Mouse (Mus musculus): Measurements from ENCODE around the gene Cd160.

Gene Cd160

GRCm38 (mm10) chr3:96828984-96829383, at the start of gene Cd160, which contains the start of gene Pdzk1:
Cd160 (minus strand) TSS chr3:96829351.
Pdzk1 (plus strand) TSS chr3:96829284.
- no peak for DNase-seq

GRCm38 (mm10) chr3:96874808-96875571, 45.8 kb upstream of the Cd160 start:
- no peak for DNase-seq

DNA sequence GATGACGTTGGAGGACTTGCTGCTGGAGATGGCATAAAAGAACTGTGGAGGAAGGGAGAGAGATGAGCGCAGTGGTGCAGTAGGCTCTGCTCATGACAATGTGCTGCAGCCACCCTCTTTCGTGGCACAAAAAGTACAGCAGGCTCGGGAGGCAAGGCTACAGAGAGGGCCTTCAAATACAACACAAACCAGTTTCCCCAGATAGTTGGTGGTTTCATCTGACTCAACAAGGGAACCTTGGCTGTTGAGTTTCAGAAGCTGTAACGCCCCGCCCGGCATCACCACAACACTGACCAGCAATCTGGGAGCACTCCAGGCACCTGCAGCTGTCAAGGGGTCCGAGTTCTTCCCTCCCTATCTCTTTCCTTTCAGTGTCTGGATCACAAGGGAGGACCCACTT, 43.4 kb upstream of the Cd160 start:
- no peak for DNase-seq

DNA sequence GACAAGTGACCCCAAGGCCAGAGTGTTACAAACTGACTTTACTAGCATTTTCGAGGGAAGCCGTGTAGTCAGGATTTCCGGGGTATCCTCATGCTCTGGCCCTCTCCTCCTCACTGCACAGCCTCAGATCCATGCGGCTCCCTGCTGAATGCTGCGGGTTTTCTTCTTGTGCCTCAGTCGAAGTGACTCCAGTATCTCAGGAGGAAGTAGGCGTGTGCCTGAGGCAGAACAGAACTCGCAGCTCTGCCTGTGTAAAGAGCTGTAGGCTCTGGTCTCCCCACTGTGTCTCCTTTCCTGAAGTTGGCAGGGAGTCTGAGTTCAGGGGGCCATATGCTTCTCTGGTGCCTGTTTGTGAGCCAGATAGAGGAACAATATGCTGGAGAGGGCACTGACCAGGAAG, 41.9 kb upstream of the Cd160 start:
- no peak for DNase-seq

GRCm38 (mm10) chr3:96870270-96870669, 41.1 kb upstream of the Cd160 start:
- DNase-seq = no peak

GRCm38 (mm10) chr3:96869091-96869490, 39.9 kb upstream of the Cd160 start:
- DNase-seq = no peak

GRCm38 (mm10) chr3:96868566-96868965, 39.4 kb upstream of the Cd160 start:
- no peak for DNase-seq

- no peak for DNase-seq
Observed at GRCm38 (mm10) chr3:96867863-96868262, 38.7 kb upstream of the Cd160 start.

GRCm38 (mm10) chr3:96860498-96860897, 31.3 kb upstream of the Cd160 start:
- DNase-seq = no peak

- DNase-seq = no peak
Observed at GRCm38 (mm10) chr3:96855833-96856232, 26.7 kb upstream of the Cd160 start.

GRCm38 (mm10) chr3:96854376-96854775, 25.2 kb upstream of the Cd160 start:
- no peak for DNase-seq

DNA sequence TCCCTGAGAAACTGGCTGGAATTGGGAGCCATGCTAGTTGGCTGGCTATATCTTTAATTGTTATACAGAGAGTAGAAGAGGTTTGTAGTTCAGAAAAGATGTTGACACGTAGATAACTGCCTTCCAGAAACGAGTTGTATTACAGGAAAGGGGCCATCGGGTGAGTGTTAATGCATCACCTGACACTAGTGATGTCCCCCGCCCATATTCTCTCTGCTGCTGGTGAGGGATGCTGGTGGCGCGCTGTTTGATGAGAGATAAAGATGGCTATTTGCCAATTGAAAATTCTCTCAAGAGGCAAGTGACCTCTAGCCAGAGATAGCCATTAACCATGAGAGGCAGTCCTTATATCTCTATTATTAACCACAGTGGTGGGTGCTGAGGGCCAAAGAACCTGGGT, 23.4 kb upstream of the Cd160 start:
- no peak for DNase-seq

- no peak for DNase-seq
Observed at GRCm38 (mm10) chr3:96849168-96849727, 20.1 kb upstream of the Cd160 start.

- no peak for DNase-seq
Observed at GRCm38 (mm10) chr3:96848470-96848869, 19.3 kb upstream of the Cd160 start.

DNA sequence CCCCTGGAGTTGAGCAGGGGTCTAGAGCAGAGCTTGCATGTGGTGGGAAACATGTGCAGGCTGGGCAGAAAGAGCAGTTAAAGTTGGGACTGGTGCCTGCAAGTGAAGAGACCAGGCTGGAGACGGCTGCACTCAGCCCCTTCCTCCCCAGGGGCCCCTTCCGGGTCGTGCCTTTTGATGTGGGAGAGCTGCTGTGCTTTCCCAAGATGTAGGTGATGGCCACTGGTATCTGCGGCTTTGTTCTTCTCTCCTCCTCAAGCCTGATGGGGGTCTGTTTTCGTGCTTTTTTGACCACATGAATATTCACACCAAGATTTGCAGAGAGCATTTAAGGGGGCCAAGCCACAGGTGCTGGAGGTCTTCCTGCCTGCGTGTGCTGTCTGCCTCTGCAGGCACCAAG, 18.5 kb upstream of the Cd160 start:
- DNase-seq = no peak

- no peak for DNase-seq
Observed at GRCm38 (mm10) chr3:96846985-96847384, 17.8 kb upstream of the Cd160 start.

- no peak for DNase-seq
Observed at GRCm38 (mm10) chr3:96845806-96846205, 16.7 kb upstream of the Cd160 start.

DNA sequence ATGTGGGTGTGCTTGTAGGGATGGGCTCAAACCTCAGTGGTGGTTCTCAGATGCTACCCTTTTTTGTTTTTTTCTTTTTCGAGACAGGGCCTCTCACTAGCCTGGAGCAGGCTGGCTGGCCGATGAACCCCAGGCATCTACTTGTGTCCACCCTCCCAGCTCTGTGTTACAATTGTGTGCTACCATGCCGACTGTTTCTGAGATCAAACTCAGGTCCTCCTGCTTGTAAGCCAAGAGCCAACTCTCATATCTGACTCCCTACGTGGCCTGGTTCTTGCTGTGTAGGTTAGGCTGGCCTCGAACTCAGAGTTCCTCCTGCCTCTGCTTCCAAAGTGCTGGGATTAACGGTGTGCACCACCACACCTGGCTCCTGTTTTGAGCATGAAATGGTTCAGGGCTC, 16.0 kb upstream of the Cd160 start:
- no peak for DNase-seq

- DNase-seq = no peak
Observed at GRCm38 (mm10) chr3:96838996-96839645, 10.0 kb upstream of the Cd160 start.

DNA sequence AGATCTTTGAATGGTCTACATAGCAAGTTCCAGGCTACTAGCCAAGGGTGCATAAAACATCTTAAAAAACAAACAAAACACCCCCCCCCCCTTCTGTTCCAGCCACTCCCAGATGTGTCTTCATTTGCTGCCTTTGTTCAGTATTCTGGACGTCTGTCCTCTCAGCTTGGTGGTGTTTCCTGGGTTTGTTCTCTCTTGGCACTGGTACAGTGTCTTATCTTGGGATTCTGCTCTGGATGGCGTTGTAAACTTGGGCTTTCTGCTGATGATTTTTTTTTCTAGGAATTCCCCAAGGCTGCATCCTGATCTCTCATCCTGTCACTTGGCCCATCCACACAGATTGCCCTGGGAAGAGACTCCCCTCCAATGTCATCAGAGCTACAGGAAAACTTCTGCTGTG, 7.3 kb upstream of the Cd160 start:
- no peak for DNase-seq

DNA sequence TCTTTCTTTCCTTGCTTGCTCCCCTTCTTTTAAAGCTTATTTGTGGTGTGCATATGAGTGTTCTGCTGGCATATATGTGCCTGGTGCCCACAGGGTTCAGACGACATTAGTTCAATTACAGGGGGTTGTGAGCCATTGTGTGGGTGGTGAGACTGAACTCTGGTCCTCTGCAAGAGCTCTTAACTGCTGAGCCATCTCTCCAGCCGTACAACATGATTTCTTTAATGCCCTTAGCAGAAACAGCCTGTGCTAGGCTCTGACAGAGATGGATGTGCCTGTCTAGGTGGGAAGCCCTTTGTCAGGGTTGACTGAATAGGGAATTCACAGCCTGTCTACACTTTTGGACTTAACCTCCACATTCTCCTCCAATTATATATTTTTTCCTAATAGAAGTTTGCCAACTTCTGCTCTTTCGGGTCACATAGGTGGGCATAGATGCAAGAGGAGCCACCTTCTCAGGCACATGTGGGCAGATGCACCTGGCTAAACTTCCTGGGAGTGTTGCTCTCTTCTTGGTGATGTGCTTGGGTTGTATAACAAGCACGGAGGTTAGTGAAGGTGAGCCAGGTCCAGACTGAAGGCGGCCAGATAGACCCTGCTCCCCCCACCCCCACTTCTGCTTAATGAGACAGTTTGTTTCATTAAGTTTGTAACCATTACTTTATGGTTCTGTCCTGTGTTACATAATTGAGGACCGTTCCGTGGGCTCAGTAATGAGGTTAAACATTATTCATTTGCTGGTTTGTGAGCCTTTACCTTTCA, 5.6 kb upstream of the Cd160 start:
- DNase-seq = no peak

- DNase-seq = no peak
Observed at GRCm38 (mm10) chr3:96832930-96833329, 3.8 kb upstream of the Cd160 start.

DNA sequence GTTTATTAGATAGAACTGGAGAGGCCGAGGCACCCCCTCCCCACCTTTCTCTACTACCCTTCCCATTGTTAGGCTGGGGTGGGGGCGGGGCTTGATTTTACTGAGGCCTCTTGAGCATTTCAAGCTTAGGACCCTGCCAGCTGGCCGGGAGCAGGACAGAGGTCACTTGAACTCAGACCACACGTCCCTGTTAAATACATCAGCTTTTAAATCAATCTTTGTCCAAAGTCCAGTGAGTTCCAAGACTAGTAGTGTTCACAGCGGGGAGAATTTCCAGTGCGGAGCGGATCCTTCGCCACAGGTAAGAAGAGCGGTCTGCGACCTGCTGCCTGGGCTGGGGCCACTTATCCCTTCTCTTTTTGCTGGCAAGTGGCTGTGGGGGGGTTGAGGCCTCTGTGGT, 705 bp upstream of the Cd160 start:
- DNase-seq = no peak
